Mouse (Mus musculus): ENCODE measurements around the gene Nme9. TPM values are rescaled to one million over a fixed set of nuclear protein-coding genes. Genes with fewer than 3 reads are reported as not detected.

The Nme9 gene
- total RNA-seq, 1 experiment from 2014 or later, result not detected

GRCm38 (mm10) chr9:99471334-99471733, 20.1 kb downstream of the Nme9 start:
- no peak for ATAC-seq (replicated peaks; ENCODE audit: low read depth, poor library complexity, severe bottlenecking)

- ATAC-seq (replicated peaks; ENCODE audit: low read depth, poor library complexity, severe bottlenecking), result no peak; the same call in 1 of the 2 replicates
Observed at GRCm38 (mm10) chr9:99479181-99479711, 28.0 kb downstream of the Nme9 start.

GRCm38 (mm10) chr9:99480764-99481163, 29.5 kb downstream of the Nme9 start:
- ATAC-seq (replicated peaks; ENCODE audit: low read depth, poor library complexity, severe bottlenecking), result no peak

GRCm38 (mm10) chr9:99483191-99483590, 31.9 kb downstream of the Nme9 start:
- ATAC-seq (replicated peaks; ENCODE audit: low read depth, poor library complexity, severe bottlenecking), result no peak

GRCm38 (mm10) chr9:99484632-99485031, 33.4 kb downstream of the Nme9 start:
- ATAC-seq (replicated peaks; ENCODE audit: low read depth, poor library complexity, severe bottlenecking), result no peak

GRCm38 (mm10) chr9:99485144-99485543, 33.9 kb downstream of the Nme9 start:
- ATAC-seq (replicated peaks; ENCODE audit: low read depth, poor library complexity, severe bottlenecking), result peak; percentile 89

GRCm38 (mm10) chr9:99487126-99487695, 35.9 kb downstream of the Nme9 start:
- no peak for ATAC-seq (replicated peaks; ENCODE audit: low read depth, poor library complexity, severe bottlenecking)

GRCm38 (mm10) chr9:99487841-99488240, 36.6 kb downstream of the Nme9 start:
- ATAC-seq (replicated peaks; ENCODE audit: low read depth, poor library complexity, severe bottlenecking), result no peak

- ATAC-seq (replicated peaks; ENCODE audit: low read depth, poor library complexity, severe bottlenecking), result no peak
Observed at GRCm38 (mm10) chr9:99491050-99491449, 39.8 kb downstream of the Nme9 start.

- peak; percentile 74 for ATAC-seq (replicated peaks; ENCODE audit: low read depth, poor library complexity, severe bottlenecking)
Observed at GRCm38 (mm10) chr9:99492634-99493200, 41.4 kb downstream of the Nme9 start.

GRCm38 (mm10) chr9:99499336-99499735, 48.1 kb downstream of the Nme9 start:
- ATAC-seq (replicated peaks; ENCODE audit: low read depth, poor library complexity, severe bottlenecking), result no peak

- ATAC-seq (replicated peaks; ENCODE audit: low read depth, poor library complexity, severe bottlenecking), result no peak
Observed at GRCm38 (mm10) chr9:99505875-99506274, 54.6 kb downstream of the Nme9 start.

Other genes with a start within 250 kb of the Nme9 start
- gene Faiml, start 214.2 kb upstream of the Nme9 start, total RNA-seq (2017), result not detected in 2 replicates
- gene Cep70, start 208.1 kb upstream of the Nme9 start, total RNA-seq (2017), result 49.0 and 71.4 TPM in 2 replicates
- gene Esyt3, start 92.9 kb upstream of the Nme9 start, total RNA-seq (2017), result 0.09 TPM in 1 of 2 replicates, not detected in the other
- gene Mras, start 14.1 kb upstream of the Nme9 start, total RNA-seq (2017), result 0.82 TPM in 1 of 2 replicates, not detected in the other
- gene Armc8, start 117.4 kb downstream of the Nme9 start, total RNA-seq (2017), result 25.8 and 32.2 TPM in 2 replicates
- 52.5 and 58.7 TPM in 2 replicates for gene Dbr1, start 124.3 kb downstream of the Nme9 start, total RNA-seq (2017)
- gene A4gnt, start 161.0 kb downstream of the Nme9 start, total RNA-seq (2017), result not detected in 2 replicates
- gene Dzip1l, start 178.0 kb downstream of the Nme9 start, total RNA-seq (2017), result not detected in 2 replicates

Measured in common myeloid progenitor, adult 5-6 weeks (primary cell).